Mouse (Mus musculus): ENCODE data around the gene 1500009C09Rik. TPM values are rescaled to one million over a fixed set of nuclear protein-coding genes. Genes with fewer than 3 reads are reported as not detected.

Gene 1500009C09Rik
- total and polyA plus RNA-seq, 3 experiments, result not detected

- TF ChIP-seq CHD2 (IDR thresholded peaks at IDR 0.05; ENCODE audit: low read length), result no peak
- TF ChIP-seq MEF2A (IDR thresholded peaks at IDR 0.05; ENCODE audit: borderline replicate concordance, low read depth, low read length), result no peak; the same call in 1 of the 2 replicates
- no peak for TF ChIP-seq E2F4 (IDR thresholded peaks at IDR 0.05; ENCODE audit: insufficient replicate concordance, low read depth, low read length)
Observed at GRCm38 (mm10) chr15:82217980-82218379, 34.2 kb upstream of the 1500009C09Rik start (continued).

GRCm38 (mm10) chr15:82218778-82219666 lies 33.2 kb upstream of the 1500009C09Rik start:
- dilution Hi-C loops (cut with MboI; ENCODE audit: extremely low pct_ligation_motif_present, extremely low pct_unique_long_range_greater_than_20kb, low sequenced_read_pairs), result no loop called here
- Histone ChIP-seq H3K4me1 (ENCODE audit: control insufficient read depth in 1 of 2, insufficient read depth in 2 of 2) (peaks cover 16 to 71% of the 10 kb centered on the region in 2 experiments), H3K27ac (ENCODE audit: insufficient read depth, low read depth) (peak overlapping the region; percentile 96), H3K4me3 (replicated peaks in 1 of 3; ENCODE audit: low read depth in 2 of 3, low read length in 2 of 3, poor library complexity in 1 of 3) (peak overlapping the region; percentile 38 to 75 (median 43)), H3K27me3 (replicated peaks) (no peaks in the 10 kb centered on the region), H3K4me2 (ENCODE audit: insufficient read depth, low read depth, poor library complexity, severe bottlenecking) (peak overlapping the region; percentile 41), H3K9me3 (replicated peaks; ENCODE audit: low read length) (no peaks in the 10 kb centered on the region), H3K36me3 (replicated peaks in 1 of 2; ENCODE audit: control insufficient read depth in 1 of 2, insufficient read depth in 1 of 2, low read length in 1 of 2) (peaks cover 5 to 18% of the 10 kb centered on the region in 2 experiments), H3K79me2 (replicated peaks; ENCODE audit: control insufficient read depth, extremely low read depth, insufficient read depth, poor library complexity, severe bottlenecking) (peaks cover 32% of the 10 kb centered on the region), H3K9ac (ENCODE audit: insufficient read depth, low read depth) (peak overlapping the region; percentile 93)
- DNase-seq (ENCODE audit: extremely low read depth), result peak; percentile 96
- in situ Hi-C loops (cut with MboI; ENCODE audit: low pct_ligation_motif_present, low pct_unique_long_range_greater_than_20kb, low sequenced_read_pairs), result loop anchor here (10.0 kb wide), 1 partner anchor 74 kb away; the partner anchor contains the start of gene Srebf2
- TF ChIP-seq JUND (conservative IDR thresholded peaks at IDR 0.05; ENCODE audit: low read depth, low read length) (peak; percentile 85), ZC3H11A (IDR thresholded peaks at IDR 0.05; ENCODE audit: low read depth, low read length) (no peak), ZNF384 (IDR thresholded peaks at IDR 0.05; ENCODE audit: low read depth, low read length) (peak; percentile 49), MAZ (IDR thresholded peaks at IDR 0.05; ENCODE audit: low read depth, low read length) (peak; percentile 100), TBP (conservative IDR thresholded peaks at IDR 0.05; ENCODE audit: low read depth, low read length) (0 out of 2 replicates have a peak, but pooled peaks have one; percentile 29), SIN3A (IDR thresholded peaks at IDR 0.05; ENCODE audit: low read length) (peak; percentile 78), IRF4 (IDR thresholded peaks at IDR 0.05; ENCODE audit: low read depth, low read length) (peak; percentile 100), MAX (IDR thresholded peaks at IDR 0.05; ENCODE audit: low read length) (peak; percentile 33; the same call in 1 of the 2 replicates), ELF1 (IDR thresholded peaks at IDR 0.05; ENCODE audit: low read depth, low read length) (peak; percentile 68), GABPA (IDR thresholded peaks at IDR 0.05; ENCODE audit: insufficient replicate concordance, low read depth, low read length) (no peak), RCOR1 (conservative IDR thresholded peaks at IDR 0.05; ENCODE audit: low read depth, low read length) (peak; percentile 100), ZMIZ1 (IDR thresholded peaks at IDR 0.05; ENCODE audit: low read depth, low read length) (peak; percentile 6), JUN (IDR thresholded peaks at IDR 0.05; ENCODE audit: insufficient read depth, low read depth, low read length) (peak; percentile 96), RAD21 (IDR thresholded peaks at IDR 0.05; ENCODE audit: low read depth, low read length) (no peak; the same call in none of the 2 replicates), HCFC1 (IDR thresholded peaks at IDR 0.05; ENCODE audit: low read depth, low read length) (peak; percentile 45; the same call in 1 of the 2 replicates), MXI1 (IDR thresholded peaks at IDR 0.05; ENCODE audit: low read depth, low read length) (peak; percentile 13; the same call in 1 of the 2 replicates), E2F4 (IDR thresholded peaks at IDR 0.05; ENCODE audit: insufficient replicate concordance, low read depth, low read length) (no peak), MYC (IDR thresholded peaks at IDR 0.05; ENCODE audit: low read depth, low read length) (peak; percentile 48; the same call in 1 of the 2 replicates), NELFE (IDR thresholded peaks at IDR 0.05; ENCODE audit: low read depth, low read length) (peak; percentile 63; the same call in 1 of the 2 replicates), BHLHE40 (IDR thresholded peaks at IDR 0.05; ENCODE audit: low read depth, low read length) (peak; percentile 98), EP300 (IDR thresholded peaks at IDR 0.05; ENCODE audit: low read length) (peak; percentile 97), ETS1 (conservative IDR thresholded peaks at IDR 0.05; ENCODE audit: low read depth, low read length) (peak; percentile 92), CHD2 (IDR thresholded peaks at IDR 0.05; ENCODE audit: low read length) (peak; percentile 96), CTCF (conservative IDR thresholded peaks at IDR 0.05 in 1 of 2, IDR thresholded peaks at IDR 0.05 in 1 of 2; ENCODE audit: low read depth in 2 of 2, low read length in 2 of 2) (no peak), NRF1 (IDR thresholded peaks at IDR 0.05; ENCODE audit: low read depth, low read length) (peak; percentile 66), MAFK (IDR thresholded peaks at IDR 0.05; ENCODE audit: insufficient replicate concordance, low read length) (peak; percentile 79), POLR2AphosphoS2 (IDR thresholded peaks at IDR 0.05; ENCODE audit: low read depth, low read length) (no peak), POLR2A (IDR thresholded peaks at IDR 0.05; ENCODE audit: low read depth, low read length) (peak; percentile 42), TCF12 (IDR thresholded peaks at IDR 0.05; ENCODE audit: low read depth, low read length) (peak; percentile 100), MEF2A (IDR thresholded peaks at IDR 0.05; ENCODE audit: borderline replicate concordance, low read depth, low read length) (peak; percentile 95), KAT2A (IDR thresholded peaks at IDR 0.05; ENCODE audit: insufficient replicate concordance, low read length) (peak; percentile 86), USF1 (IDR thresholded peaks at IDR 0.05; ENCODE audit: low read depth, low read length) (no peak)
